Mouse (Mus musculus) midbrain, embryonic 16.5 days (tissue): ENCODE results near the gene Nmral1. TPM values are rescaled to one million over a fixed set of nuclear protein-coding genes. Genes with fewer than 3 reads are reported as not detected.
A peak's percentile ranks its signal among the peaks of the same experiment; 100 is the strongest.

Source experiments
- ATAC-seq: fragments of 200-750 bp; cut with Nextera tagmentation; 2 replicates; pipeline ENCODE4 v1.8.0; 2017; ENCODE audit warnings: moderate TSS enrichment
- H3K27ac ChIP-seq: fragments of 300-500 bp; sonication (generic); 2 replicates; pipeline ENCODE4 v1.5.1; 2014; ENCODE audit warnings: mild to moderate bottlenecking, low read length, mixed read lengths
- H3K27me3 ChIP-seq: fragments of 300-500 bp; sonication (generic); 2 replicates; pipeline ENCODE4 v1.6.1; 2014; ENCODE audit warnings: low read depth, low read length, mixed read lengths; ENCODE audit not compliant: control insufficient read depth, insufficient read depth
- H3K36me3 ChIP-seq: fragments of 300-500 bp; sonication (generic); 2 replicates; pipeline ENCODE4 v1.6.1; 2014; ENCODE audit warnings: mild to moderate bottlenecking, low read length, moderate library complexity, mixed read lengths; ENCODE audit not compliant: control insufficient read depth, insufficient read depth
- H3K4me1 ChIP-seq: fragments of 300-500 bp; sonication (generic); 2 replicates; pipeline ENCODE4 v1.6.1; 2014; ENCODE audit warnings: mild to moderate bottlenecking, low read length, mixed read lengths; ENCODE audit not compliant: control insufficient read depth, insufficient read depth
- H3K4me2 ChIP-seq: fragments of 300-500 bp; sonication (generic); 2 replicates; pipeline ENCODE4 v1.6.1; 2014; ENCODE audit warnings: mild to moderate bottlenecking, low read length, mixed read lengths
- H3K4me3 ChIP-seq: fragments of 300-500 bp; sonication (generic); 2 replicates; pipeline ENCODE4 v1.5.1; 2014; ENCODE audit warnings: low read depth, mild to moderate bottlenecking, low read length, moderate library complexity, mixed read lengths
- H3K9ac ChIP-seq: fragments of 300-500 bp; sonication (generic); 2 replicates; pipeline ENCODE4 v1.6.1; 2014; ENCODE audit warnings: low read depth, low read length, mixed read lengths
- H3K9me3 ChIP-seq: fragments of 300-500 bp; sonication (generic); replicated peaks from 2 replicates; pipeline ENCODE4 v1.6.1; 2014; ENCODE audit warnings: mild to moderate bottlenecking, low read length, mixed read lengths; ENCODE audit not compliant: control insufficient read depth, poor library complexity, severe bottlenecking
- WGBS: fragments of 180-500 bp; shearing (Covaris S2); extraction: QIAGEN DNeasy Blood & Tissue Kit; methylation state at CpG from one replicate; pipeline ENCODE4 v1.1.7; 2014; 5-methylcytosine and 5-hydroxymethylcytosine counted together
- polyA plus RNA-seq: library from polyadenylated mRNA; unstranded; fragments of >200 nt; fragmentation: Nextera tagmentation; extraction: Ambion mirVana; gene quantifications from 2 replicates; pipeline ENCODE4 v1.2.1, GENCODE M21; 2015

The Nmral1 gene
- polyA plus RNA-seq, 1 experiment from 2014 or later = 65.9 TPM

GRCm38 (mm10) chr16:4725266-4725665 is 6.1 kb upstream of the Nmral1 start:
- Histone ChIP-seq H3K27me3 (no peaks in the 10 kb centered on the region), H3K4me2 (no peak overlapping the region), H3K9ac (no peak overlapping the region), H3K4me3 (no peak overlapping the region), H3K4me1 (peaks cover 13% of the 10 kb centered on the region), H3K27ac (no peak overlapping the region), H3K36me3 (no peaks in the 10 kb centered on the region), H3K9me3 (no peaks in the 10 kb centered on the region)
- no peak for ATAC-seq
- 79% methylated on average over 4 of the region's 4 CpGs for WGBS

GRCm38 (mm10) chr16:4722915-4723209 is 3.7 kb upstream of the Nmral1 start:
- H3K9me3 ChIP-seq = no peaks in the 10 kb centered on the region
- no peak overlapping the region for H3K4me3 ChIP-seq
- H3K27ac ChIP-seq = no peak overlapping the region
- WGBS = 74% methylated on average over 3 of the region's 3 CpGs
- no peak overlapping the region for H3K9ac ChIP-seq
- no peaks in the 10 kb centered on the region for H3K36me3 ChIP-seq
- ATAC-seq = no peak
- H3K27me3 ChIP-seq = no peaks in the 10 kb centered on the region
- H3K4me2 ChIP-seq = no peak overlapping the region
- peaks cover 16% of the 10 kb centered on the region for H3K4me1 ChIP-seq

- WGBS = 83% methylated on average over 7 of the region's 7 CpGs
- H3K4me3 ChIP-seq = no peak overlapping the region
- H3K27ac ChIP-seq = no peak overlapping the region
- H3K9ac ChIP-seq = no peak overlapping the region
- H3K4me1 ChIP-seq = peaks cover 16% of the 10 kb centered on the region
- ATAC-seq = no peak
- H3K36me3 ChIP-seq = no peaks in the 10 kb centered on the region
- H3K4me2 ChIP-seq = no peak overlapping the region
- H3K27me3 ChIP-seq = no peaks in the 10 kb centered on the region
- no peaks in the 10 kb centered on the region for H3K9me3 ChIP-seq
Measured at GRCm38 (mm10) chr16:4722128-4722914, 3.2 kb upstream of the Nmral1 start.

- Histone ChIP-seq H3K27ac (no peak overlapping the region), H3K9ac (no peak overlapping the region), H3K27me3 (no peaks in the 10 kb centered on the region), H3K36me3 (peaks cover 10% of the 10 kb centered on the region; the same call in 1 of the 2 replicates), H3K4me1 (peaks cover 10% of the 10 kb centered on the region), H3K9me3 (no peaks in the 10 kb centered on the region), H3K4me2 (peak overlapping the region; percentile 67), H3K4me3 (peak overlapping the region; percentile 56)
- ATAC-seq = no peak
- 73% methylated on average over 3 of the region's 3 CpGs for WGBS
Measured at GRCm38 (mm10) chr16:4717866-4718265, 1.3 kb downstream of the Nmral1 start.

GRCm38 (mm10) chr16:4713861-4714710 is 5.1 kb downstream of the Nmral1 start:
- WGBS = 91% methylated on average over 17 of the region's 17 CpGs
- ATAC-seq = no peak
- peaks cover 6% of the 10 kb centered on the region; the same call in 1 of the 2 replicates for H3K4me1 ChIP-seq
- H3K27ac ChIP-seq = no peak overlapping the region
- no peaks in the 10 kb centered on the region for H3K27me3 ChIP-seq
- no peak overlapping the region for H3K4me3 ChIP-seq
- peaks cover 10% of the 10 kb centered on the region for H3K36me3 ChIP-seq
- H3K4me2 ChIP-seq = no peak overlapping the region
- no peak overlapping the region for H3K9ac ChIP-seq
- no peaks in the 10 kb centered on the region for H3K9me3 ChIP-seq

GRCm38 (mm10) chr16:4711173-4711572 is 8.0 kb downstream of the Nmral1 start:
- 96% methylated on average over 4 of the region's 4 CpGs for WGBS
- Histone ChIP-seq H3K4me3 (no peak overlapping the region), H3K36me3 (peaks cover 20% of the 10 kb centered on the region)

GRCm38 (mm10) chr16:4705541-4705940 is 13.6 kb downstream of the Nmral1 start:
- 75% methylated on average over 4 of the region's 4 CpGs for WGBS

More at GRCm38 (mm10) chr16:4711173-4711572, 8.0 kb downstream of the Nmral1 start:
- ATAC-seq = no peak
- H3K4me2 ChIP-seq = no peak overlapping the region
- no peaks in the 10 kb centered on the region for H3K27me3 ChIP-seq
- H3K9ac ChIP-seq = no peak overlapping the region
- no peaks in the 10 kb centered on the region for H3K9me3 ChIP-seq
- no peaks in the 10 kb centered on the region for H3K4me1 ChIP-seq
- H3K27ac ChIP-seq = no peak overlapping the region

GRCm38 (mm10) chr16:4702646-4703045 is 16.5 kb downstream of the Nmral1 start:
- no peak overlapping the region for H3K4me2 ChIP-seq
- H3K27ac ChIP-seq = no peak overlapping the region
- H3K4me3 ChIP-seq = no peak overlapping the region
- no peaks in the 10 kb centered on the region for H3K27me3 ChIP-seq
- WGBS = 72% methylated on average over 1 of the region's 1 CpGs
- no peak for ATAC-seq
- no peak overlapping the region for H3K9ac ChIP-seq
- no peaks in the 10 kb centered on the region for H3K9me3 ChIP-seq
- H3K4me1 ChIP-seq = no peaks in the 10 kb centered on the region
- peaks cover 59% of the 10 kb centered on the region for H3K36me3 ChIP-seq

More at GRCm38 (mm10) chr16:4705541-4705940, 13.6 kb downstream of the Nmral1 start:
- H3K4me1 ChIP-seq = no peaks in the 10 kb centered on the region
- no peak overlapping the region for H3K9ac ChIP-seq
- no peaks in the 10 kb centered on the region for H3K27me3 ChIP-seq
- no peak overlapping the region for H3K4me3 ChIP-seq
- no peak for ATAC-seq
- no peaks in the 10 kb centered on the region for H3K9me3 ChIP-seq
- no peak overlapping the region for H3K4me2 ChIP-seq
- H3K36me3 ChIP-seq = peaks cover 48% of the 10 kb centered on the region
- no peak overlapping the region for H3K27ac ChIP-seq

GRCm38 (mm10) chr16:4701211-4701610 is 17.9 kb downstream of the Nmral1 start:
- H3K9me3 ChIP-seq = no peaks in the 10 kb centered on the region
- no peak for ATAC-seq
- H3K36me3 ChIP-seq = peaks cover 62% of the 10 kb centered on the region
- H3K4me2 ChIP-seq = no peak overlapping the region
- no peaks in the 10 kb centered on the region for H3K27me3 ChIP-seq
- H3K4me1 ChIP-seq = no peaks in the 10 kb centered on the region
- H3K27ac ChIP-seq = no peak overlapping the region
- WGBS = 95% methylated on average over 3 of the region's 3 CpGs
- no peak overlapping the region for H3K4me3 ChIP-seq
- H3K9ac ChIP-seq = no peak overlapping the region
